Comparison of ENCODE assay signal across 13 mouse cellular contexts in genomic region chr1:134243505-134243904, GRCm38 (mm10). TPM values are rescaled to one million over a fixed set of nuclear protein-coding genes. Genes with fewer than 3 reads are reported as not detected.
A peak's percentile ranks its signal among the peaks of the same experiment; 100 is the strongest.
DNase-seq lines count a peak whose midpoint lies in the region; ATAC-seq and TF ChIP-seq lines count a peak whose summit lies in the region.
"Had no signal": no experiment of that assay in that cellular context is flagged by ENCODE, and none has a peak within 500 bp of the region (broad histone marks: within the 10 kb centered on the region; RNA-seq: fewer than 3 reads in every experiment).

No protein-coding gene starts in this region.

- no peak for ATAC-seq in embryonic facial prominence, embryonic 13.5 days (ENCODE audit: insufficient number of reproducible peaks, insufficient read depth, low FRiP score, low TSS enrichment, low read depth)
- ATAC-seq in limb, embryonic 11.5 days (ENCODE audit: insufficient number of reproducible peaks, low FRiP score, low TSS enrichment, low read depth): no peak

- no peaks in the 10 kb centered on the region for H3K79me2 ChIP-seq in myocyte (ENCODE audit: control insufficient read depth, insufficient read depth)

- H3K27me3 ChIP-seq in embryonic facial prominence, embryonic 13.5 days: peaks cover 4% of the 10 kb centered on the region
- H3K27me3 ChIP-seq in embryonic facial prominence, embryonic 10.5 days (replicated peaks; ENCODE audit: low read depth, poor library complexity, severe bottlenecking): peaks cover 57% of the 10 kb centered on the region
- H3K27me3 ChIP-seq in limb, embryonic 11.5 days (ENCODE audit: control insufficient read depth, insufficient read depth, low read length): no peaks in the 10 kb centered on the region
- peaks cover 14% of the 10 kb centered on the region for H3K27me3 ChIP-seq in myocyte (ENCODE audit: control insufficient read depth, insufficient read depth, insufficient read length)

- no peak overlapping the region for H3ac ChIP-seq in myocyte (ENCODE audit: control insufficient read depth, insufficient read length)

- H3K9ac ChIP-seq in embryonic facial prominence, embryonic 13.5 days: no peak overlapping the region
- H3K9ac ChIP-seq in limb, embryonic 11.5 days (ENCODE audit: low read length): no peak overlapping the region

- H3K4me2 ChIP-seq in embryonic facial prominence, embryonic 13.5 days: peak overlapping the region; percentile 59
- peak overlapping the region; percentile 24; the same call in 1 of the 2 replicates for H3K4me2 ChIP-seq in limb, embryonic 11.5 days (ENCODE audit: low read depth, severe bottlenecking)
- peak overlapping the region; percentile 4 for H3K4me2 ChIP-seq in myocyte (ENCODE audit: low read depth)

- WGBS in embryonic facial prominence, embryonic 13.5 days: 52% methylated on average over 6 of the region's 6 CpGs
- 65% methylated on average over 6 of the region's 6 CpGs for WGBS in embryonic facial prominence, embryonic 10.5 days
- WGBS in limb, embryonic 11.5 days: 81% methylated on average over 6 of the region's 6 CpGs

- no peak for TF ChIP-seq POLR2A in myocyte (IDR thresholded peaks at IDR 0.05; ENCODE audit: insufficient read length, low read depth)

- no peak overlapping the region for H3K27ac ChIP-seq in embryonic facial prominence, embryonic 13.5 days
- H3K27ac ChIP-seq in embryonic facial prominence, embryonic 10.5 days (replicated peaks): no peak overlapping the region
- H3K27ac ChIP-seq in layer of hippocampus, adult 2 months: 0 out of 2 replicates have a peak overlapping the region, but pooled peaks have one; percentile 15
- no peak overlapping the region for H3K27ac ChIP-seq in limb, embryonic 11.5 days (replicated peaks; ENCODE audit: low read depth, low read length)
- H3K27ac ChIP-seq: limb, embryonic 12.5 days had no signal

- DNase-seq in embryonic facial prominence, embryonic 10.5 days (ENCODE audit: low spot score): no peak
- no peak for DNase-seq in layer of hippocampus, adult 2 months (ENCODE audit: low spot score in 2 of 2)
- DNase-seq in layer of hippocampus, postnatal 36 days: no peak
- DNase-seq in limb, embryonic 11.5 days (ENCODE audit: low spot score): no peak
- no peak for DNase-seq in frontal cortex, postnatal 36 days (ENCODE audit: low spot score in 2 of 2)
- DNase-seq in thymus, postnatal 14 days: no peak

- H3K4me1 ChIP-seq in embryonic facial prominence, embryonic 13.5 days: peaks cover 12% of the 10 kb centered on the region
- peaks cover 16% of the 10 kb centered on the region for H3K4me1 ChIP-seq in embryonic facial prominence, embryonic 10.5 days
- H3K4me1 ChIP-seq in limb, embryonic 11.5 days (ENCODE audit: control insufficient read depth, insufficient read depth, low read length): no peaks in the 10 kb centered on the region

- no peak for TF ChIP-seq CTCF in layer of hippocampus, adult 2 months (conservative IDR thresholded peaks at IDR 0.05)

- no peaks in the 10 kb centered on the region for H3K36me3 ChIP-seq in embryonic facial prominence, embryonic 13.5 days
- no peaks in the 10 kb centered on the region for H3K36me3 ChIP-seq in embryonic facial prominence, embryonic 10.5 days (replicated peaks)
- no peaks in the 10 kb centered on the region for H3K36me3 ChIP-seq in limb, embryonic 11.5 days (ENCODE audit: control insufficient read depth, insufficient read depth, low read length)
- H3K36me3 ChIP-seq in myocyte (ENCODE audit: control insufficient read depth, insufficient read depth): no peaks in the 10 kb centered on the region
- H3K36me3 ChIP-seq: limb, embryonic 12.5 days had no signal

- no peak overlapping the region for H3K4me3 ChIP-seq in embryonic facial prominence, embryonic 13.5 days
- H3K4me3 ChIP-seq in embryonic facial prominence, embryonic 10.5 days: no peak overlapping the region
- H3K4me3 ChIP-seq in layer of hippocampus, adult 2 months: no peak overlapping the region
- no peak overlapping the region for H3K4me3 ChIP-seq in limb, embryonic 11.5 days (ENCODE audit: low read depth, low read length)
- H3K4me3 ChIP-seq in myocyte: no peak overlapping the region

- no peaks in the 10 kb centered on the region for H3K9me3 ChIP-seq in embryonic facial prominence, embryonic 13.5 days
- no peaks in the 10 kb centered on the region for H3K9me3 ChIP-seq in embryonic facial prominence, embryonic 10.5 days
- H3K9me3 ChIP-seq in limb, embryonic 11.5 days (ENCODE audit: control insufficient read depth, low read length): no peaks in the 10 kb centered on the region
- H3K9me3 ChIP-seq: limb, embryonic 12.5 days had no signal

TF ChIP-seq in myocyte, 11 proteins besides CTCF, POLR2A, EP300 and RAD21:
- TF ChIP-seq REST (IDR thresholded peaks at IDR 0.05; ENCODE audit: insufficient read depth, insufficient read length) (no peak), MYOG (IDR thresholded peaks at IDR 0.05; ENCODE audit: control insufficient read depth in 1 of 3, insufficient read depth in 1 of 3, insufficient read length in 2 of 3, low read depth in 2 of 3) (peak in 1 of 3 experiments; percentile 3)

RNA-seq across cellular contexts. Expression of gene Adora1, which starts 8.3 kb away (rescaled TPM):
- polyA plus RNA-seq in embryonic facial prominence, embryonic 13.5 days (2015; fragmentation: Nextera tagmentation; extraction: Ambion mirVana): 1.4 and 1.5 TPM in 2 replicates
- polyA plus RNA-seq in embryonic facial prominence, embryonic 10.5 days (2016; fragmentation: Nextera tagmentation; extraction: Ambion mirVana): 0.28 and 0.65 TPM in 2 replicates
- total RNA-seq in layer of hippocampus, adult 2 months (2021): 100 to 1,000 TPM; 202 to 221 TPM
- total RNA-seq in layer of hippocampus, postnatal 36 days (2021): 100 to 1,000 TPM; 216 to 224 TPM
- polyA plus RNA-seq in limb, embryonic 11.5 days (2014; fragmentation: Nextera tagmentation; extraction: Ambion mirVana): 0.87 and 0.88 TPM in 2 replicates
- 4.5 TPM for polyA plus RNA-seq in myocyte (2012; fragmentation: generic; extraction: Trizol)
- total RNA-seq: common myeloid progenitor, adult 5-6 weeks; megakaryocyte, adult 5-6 weeks had no signal

RNA-seq across cellular contexts. Expression of gene Myog, which starts 46.3 kb away (rescaled TPM):
- polyA plus RNA-seq in embryonic facial prominence, embryonic 13.5 days (2015; fragmentation: Nextera tagmentation; extraction: Ambion mirVana): 20.4 and 29.0 TPM in 2 replicates
- polyA plus RNA-seq in embryonic facial prominence, embryonic 10.5 days (2016; fragmentation: Nextera tagmentation; extraction: Ambion mirVana): 0.62 and 3.1 TPM in 2 replicates
- not detected for total RNA-seq in layer of hippocampus, adult 2 months (2021)
- total RNA-seq in layer of hippocampus, postnatal 36 days (2021): not detected
- polyA plus RNA-seq in limb, embryonic 11.5 days (2014; fragmentation: Nextera tagmentation; extraction: Ambion mirVana): 30.5 and 31.5 TPM in 2 replicates
- polyA plus RNA-seq in myocyte (2012; fragmentation: generic; extraction: Trizol): 1,426 TPM
- total RNA-seq: common myeloid progenitor, adult 5-6 weeks; heart, postnatal 14 days; megakaryocyte, adult 5-6 weeks had no signal

RNA-seq across cellular contexts. Expression of gene Mybph, which starts 50.3 kb away (rescaled TPM):
- 6.0 and 9.9 TPM in 2 replicates for polyA plus RNA-seq in embryonic facial prominence, embryonic 13.5 days (2015; fragmentation: Nextera tagmentation; extraction: Ambion mirVana)
- 0.49 and 1.4 TPM in 2 replicates for polyA plus RNA-seq in embryonic facial prominence, embryonic 10.5 days (2016; fragmentation: Nextera tagmentation; extraction: Ambion mirVana)
- total RNA-seq in layer of hippocampus, adult 2 months (2021): not detected
- total RNA-seq in layer of hippocampus, postnatal 36 days (2021): under 1 TPM; 0.28 to 0.30 TPM
- 3.4 and 4.8 TPM in 2 replicates for polyA plus RNA-seq in limb, embryonic 11.5 days (2014; fragmentation: Nextera tagmentation; extraction: Ambion mirVana)
- polyA plus RNA-seq in myocyte (2012; fragmentation: generic; extraction: Trizol): 1,516 TPM
- total RNA-seq: common myeloid progenitor, adult 5-6 weeks; ES-E14; heart, postnatal 14 days had no signal

Comparison
In these comparisons a context has a peak if more than half of its experiments do, and no peak if none do; other contexts are left out.
1. H3K4me2 ChIP-seq: peak in every context shown above with its lines; median percentile 59 in embryonic facial prominence, embryonic 13.5 days; 24 in limb, embryonic 11.5 days; 4 in myocyte.
2. RNA of gene Myog, which starts 46.3 kb away (polyA plus RNA-seq): 1,426 TPM in myocyte (single experiment); 30.5 to 31.5 TPM in limb, embryonic 11.5 days, 20.4 to 29.0 TPM in embryonic facial prominence, embryonic 13.5 days and 0.62 to 3.1 TPM in embryonic facial prominence, embryonic 10.5 days; every median in the first group is over 10 times any median in the second.
3. RNA of gene Mybph, which starts 50.3 kb away (polyA plus RNA-seq): 1,516 TPM in myocyte (single experiment); 6.0 to 9.9 TPM in embryonic facial prominence, embryonic 13.5 days, 3.4 to 4.8 TPM in limb, embryonic 11.5 days and 0.49 to 1.4 TPM in embryonic facial prominence, embryonic 10.5 days; every median in the first group is over 100 times any median in the second.